Mouse (Mus musculus) macrophage (primary cell): ENCODE measurements around the gene Dnajc14. TPM values are rescaled to one million over a fixed set of nuclear protein-coding genes. Genes with fewer than 3 reads are reported as not detected.

ENCODE experiments used
- H3K27ac ChIP-seq: fragments of 350-480 bp; formaldehyde crosslinking; 2 replicates; pipeline ENCODE4 v1.9.0; 2021
- H3K36me3 ChIP-seq: fragments of 350-480 bp; formaldehyde crosslinking; 2 replicates; pipeline ENCODE4 v1.9.0; 2021; ENCODE audit errors: inconsistent target
- H3K4me3 ChIP-seq: fragments of 350-480 bp; formaldehyde crosslinking; 2 replicates; pipeline ENCODE4 v1.9.0; 2021; ENCODE audit errors: inconsistent target
- H3K79me2 ChIP-seq: fragments of 350-480 bp; formaldehyde crosslinking; 2 replicates; pipeline ENCODE4 v1.9.0; 2021; ENCODE audit errors: inconsistent target
- WGBS: methylation state at CpG from one replicate; pipeline ENCODE4 v1.1.7; 2026; ENCODE audit warnings: inconsistent platforms; ENCODE audit not compliant: missing documents; 5-methylcytosine and 5-hydroxymethylcytosine counted together
- polyA plus RNA-seq: library from polyadenylated mRNA; stranded (reverse); fragments of 250-400 nt; gene quantifications from 3 replicates; pipeline ENCODE4 v1.2.4, GENCODE M21; 2018; ENCODE audit warnings: inconsistent platforms
- total RNA-seq, 78 experiments: library from RNA; depleted of rRNA; stranded (reverse); fragments of 250-400 nt; gene quantifications; 1 replicate in 9 of 78; 2 replicates in 24 of 78; 3 replicates in 43 of 78; 4 replicates in 2 of 78; pipeline ENCODE4 v1.2.4; 2018; ENCODE audit warnings: inconsistent platforms in 56 of 78

Dnajc14 gene
- 10 to 100 TPM; 17.0 to 78.8 (median 54.1) TPM for total RNA-seq (2018; cell fraction: chromatin; rRNA removed)
- total RNA-seq (2018; cell fraction: cytosol; rRNA removed), result 10 to 100 TPM; 48.2 to 79.2 (median 64.5) TPM
- total RNA-seq (2018; cell fraction: nucleus; rRNA removed), result 10 to 100 TPM; 32.7 to 94.5 (median 68.6) TPM
- polyA plus RNA-seq, result 42.1 to 51.3 TPM (median 44.5 TPM) in 3 replicates

DNA sequence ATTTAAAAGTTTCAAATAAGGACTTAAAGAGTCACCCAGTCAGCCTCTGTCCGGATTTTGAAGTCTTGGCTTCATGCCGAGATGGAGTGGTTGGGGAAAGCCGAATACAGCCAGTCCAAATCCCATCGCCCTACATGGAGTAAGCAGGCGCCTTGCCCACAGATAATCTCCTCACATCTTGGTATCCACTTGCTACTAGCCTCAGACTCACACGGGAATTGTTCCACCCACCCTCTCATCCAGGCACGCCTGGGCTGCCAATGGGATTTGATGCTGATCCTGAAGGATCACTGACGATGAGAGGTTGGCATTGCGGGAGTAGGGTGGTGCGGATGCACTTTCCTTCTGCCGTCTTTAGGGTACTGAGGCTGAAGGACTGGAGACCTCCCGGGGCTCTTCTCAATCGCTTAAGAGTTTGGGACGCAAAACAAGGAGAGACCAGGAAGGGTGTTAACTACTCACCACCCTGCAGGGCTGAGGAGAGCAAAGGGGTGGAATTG is at the start of gene Dnajc14:
Gene Dnajc14 (plus strand): TSS at position 292 of the 500 bp plus-strand sequence.
- Histone ChIP-seq H3K27ac (peak within 1 kb of the TSS; percentile 88), H3K79me2 (peaks cover 34% of the 10 kb centered on the region), H3K4me3 (peak within 1 kb of the TSS; percentile 79), H3K36me3 (peaks cover 15% of the 10 kb centered on the region; the same call in 1 of the 2 replicates)
- 3% methylated on average over 14 of the region's 14 CpGs for whole genome bisulfite sequencing

DNA sequence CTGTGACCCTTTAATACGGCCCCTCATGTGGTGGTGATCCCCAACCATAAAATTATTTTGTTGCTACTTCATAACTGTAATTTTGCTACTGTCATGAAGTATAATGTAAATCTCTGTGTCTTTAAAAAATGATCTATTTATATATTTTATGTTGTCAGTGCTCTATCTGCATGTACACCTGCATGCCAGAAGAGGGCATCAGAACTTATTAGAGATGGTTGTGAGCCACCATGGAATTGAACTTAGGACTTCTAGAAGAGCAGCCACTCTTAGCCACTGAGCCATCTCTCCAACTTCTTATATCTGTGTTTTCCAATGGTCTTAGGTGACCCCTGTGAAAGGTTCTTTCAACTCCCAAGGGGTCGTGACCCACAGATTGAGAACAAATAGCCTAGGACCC is 31.0 kb upstream of the Dnajc14 start:
- Histone ChIP-seq H3K36me3 (no peaks in the 10 kb centered on the region), H3K4me3 (no peak overlapping the region), H3K79me2 (no peaks in the 10 kb centered on the region), H3K27ac (no peak overlapping the region)
- WGBS, result 90% methylated on average over 1 of the region's 2 CpGs

DNA sequence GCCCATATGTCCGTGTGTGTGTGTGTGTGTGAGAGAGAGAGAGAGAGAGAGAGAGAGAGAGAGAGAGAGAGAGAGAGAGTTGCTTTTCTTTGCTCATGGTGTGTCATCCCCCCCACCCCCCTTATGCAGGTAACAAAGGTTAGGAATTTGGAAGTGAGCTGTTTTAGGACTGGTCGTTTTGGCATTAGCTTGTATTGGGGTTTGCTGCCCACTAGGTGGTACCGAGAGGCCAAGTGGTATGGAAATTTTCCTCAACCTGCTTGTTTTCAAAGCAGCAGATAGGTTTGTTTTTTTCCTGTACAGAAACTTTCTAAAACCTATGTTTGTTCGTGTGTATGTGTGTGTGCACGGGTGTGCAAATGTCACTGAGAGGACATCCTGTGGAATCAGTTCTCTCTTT is 30.2 kb upstream of the Dnajc14 start:
- 27% methylated on average over 5 of the region's 5 CpGs for WGBS
- Histone ChIP-seq H3K27ac (no peak overlapping the region), H3K4me3 (no peak overlapping the region), H3K79me2 (no peaks in the 10 kb centered on the region), H3K36me3 (no peaks in the 10 kb centered on the region)

DNA sequence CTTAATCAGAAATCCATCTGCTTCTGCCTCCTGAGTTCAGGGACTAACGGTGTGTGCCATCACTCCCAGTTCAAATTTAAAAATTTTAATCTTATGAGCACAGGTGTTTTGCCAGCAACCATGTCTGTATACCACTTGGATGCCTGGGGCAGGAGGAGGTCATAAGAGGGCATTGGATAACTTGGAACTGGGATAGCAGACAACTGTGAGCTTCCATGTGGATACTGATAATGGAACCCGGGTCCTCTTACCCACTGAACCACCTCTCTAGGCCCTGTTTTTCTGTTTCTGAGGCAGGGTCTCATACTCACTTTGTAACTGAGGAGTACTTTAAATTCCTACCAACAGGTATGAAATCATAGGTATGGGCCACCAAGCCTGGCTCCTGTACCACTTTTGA is 25.4 kb upstream of the Dnajc14 start:
- whole genome bisulfite sequencing, result 100% methylated on average over 2 of the region's 2 CpGs
- H3K79me2 ChIP-seq, result no peaks in the 10 kb centered on the region
- H3K27ac ChIP-seq, result peak overlapping the region; percentile 89
- H3K4me3 ChIP-seq, result no peak overlapping the region
- H3K36me3 ChIP-seq, result no peaks in the 10 kb centered on the region

DNA sequence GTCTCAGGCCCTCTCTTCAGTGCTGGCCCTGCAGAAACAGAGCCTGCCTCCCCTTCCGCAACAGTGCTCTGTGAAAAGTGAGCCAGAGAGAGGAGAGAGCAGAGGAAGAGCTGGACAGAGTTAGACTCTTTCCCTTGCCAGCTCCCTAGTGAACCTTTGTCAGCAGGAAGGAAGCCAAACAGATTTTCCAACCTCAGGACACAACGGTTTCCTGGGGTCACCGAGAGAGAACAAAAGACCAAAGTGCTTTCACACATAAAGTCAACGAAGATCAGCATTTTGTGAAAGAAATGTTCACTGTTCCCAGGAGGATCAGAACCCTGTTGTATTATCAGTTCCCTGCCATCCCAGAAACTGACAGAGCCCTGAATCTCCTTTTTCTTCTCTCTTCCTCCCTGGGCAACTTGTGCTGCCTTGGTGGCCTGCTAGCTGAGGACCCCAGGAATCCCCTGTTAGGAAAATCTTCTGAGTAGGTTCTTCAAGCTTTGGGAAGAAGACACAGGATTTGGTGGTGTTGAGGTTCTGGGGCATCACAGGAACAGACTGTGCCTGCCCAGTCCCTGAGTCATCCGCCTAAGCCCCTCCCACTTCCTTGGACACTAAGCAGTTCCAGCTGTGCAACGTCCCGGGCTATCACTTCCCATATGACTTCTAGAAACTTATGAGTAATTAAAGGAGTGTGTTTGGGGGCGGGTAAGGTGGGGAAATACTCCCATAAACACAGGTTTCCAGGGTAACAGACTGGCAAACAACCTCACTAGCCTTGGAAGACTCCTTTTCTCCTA is 24.7 kb upstream of the Dnajc14 start:
- H3K36me3 ChIP-seq, result no peaks in the 10 kb centered on the region
- peak overlapping the region; percentile 89 for H3K27ac ChIP-seq
- no peaks in the 10 kb centered on the region for H3K79me2 ChIP-seq
- WGBS, result 9% methylated on average over 8 of the region's 8 CpGs
- no peak overlapping the region for H3K4me3 ChIP-seq

DNA sequence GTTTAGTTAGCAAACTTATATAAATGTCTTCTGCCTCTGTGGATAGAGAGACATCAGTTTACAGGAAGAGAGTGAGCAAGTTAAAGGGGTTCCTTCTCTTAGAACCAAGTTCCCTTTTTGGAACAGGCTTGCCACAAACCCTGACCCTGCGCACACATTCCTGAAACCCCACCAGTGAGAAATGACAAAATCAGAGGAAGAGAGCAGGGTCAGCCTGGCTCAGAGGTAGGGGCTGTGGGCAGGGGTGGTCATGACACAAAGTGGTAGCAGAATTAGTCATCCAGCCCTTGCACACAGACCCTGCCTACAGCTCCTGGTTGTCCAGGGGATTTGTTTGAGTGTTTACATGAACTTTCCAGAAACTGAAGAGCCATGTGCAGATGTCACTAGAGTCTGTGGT is 23.7 kb upstream of the Dnajc14 start:
- no peaks in the 10 kb centered on the region for H3K36me3 ChIP-seq
- 0% methylated on average over 1 of the region's 1 CpGs for WGBS
- no peaks in the 10 kb centered on the region for H3K79me2 ChIP-seq
- H3K27ac ChIP-seq, result peak overlapping the region; percentile 89
- H3K4me3 ChIP-seq, result no peak overlapping the region

GRCm38 (mm10) chr10:128790398-128791124 is 13.3 kb upstream of the Dnajc14 start, which contains the start of gene Mmp19:
TSS of gene Mmp19 (plus strand) at chr10:128790910.
- 70% methylated on average over 7 of the region's 7 CpGs for WGBS
- Histone ChIP-seq H3K27ac (peak within 1 kb of the TSS; percentile 55), H3K4me3 (peak within 1 kb of the TSS; percentile 38), H3K79me2 (peaks cover 8% of the 10 kb centered on the region; the same call in 1 of the 2 replicates), H3K36me3 (peaks cover 10% of the 10 kb centered on the region; the same call in 1 of the 2 replicates)

DNA sequence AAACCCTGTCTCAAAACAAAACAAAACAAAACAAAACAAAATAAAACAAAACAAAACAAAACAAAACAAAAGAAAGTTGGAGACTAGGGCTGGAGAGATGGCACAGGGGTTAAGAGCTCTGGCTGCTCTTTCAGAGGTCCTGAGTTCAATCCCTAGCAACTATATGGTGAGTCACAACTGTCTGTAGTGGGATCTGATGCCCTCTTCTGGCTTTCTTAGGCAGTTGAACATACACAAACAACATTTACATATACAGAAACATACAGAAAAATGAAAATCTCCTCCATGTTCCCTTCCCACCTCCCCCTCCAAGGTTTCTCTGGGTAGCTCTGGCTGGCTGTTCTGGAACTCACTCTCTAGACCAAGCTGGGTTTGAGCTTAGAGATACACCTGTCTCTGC is 11.8 kb upstream of the Dnajc14 start:
- peaks cover 8% of the 10 kb centered on the region; the same call in 1 of the 2 replicates for H3K79me2 ChIP-seq
- no peak overlapping the region for H3K4me3 ChIP-seq
- no peak overlapping the region for H3K27ac ChIP-seq
- H3K36me3 ChIP-seq, result peaks cover 19% of the 10 kb centered on the region; the same call in 1 of the 2 replicates

GRCm38 (mm10) chr10:128793258-128793657 is 10.6 kb upstream of the Dnajc14 start:
- H3K4me3 ChIP-seq, result no peak overlapping the region
- no peak overlapping the region for H3K27ac ChIP-seq
- H3K79me2 ChIP-seq, result peaks cover 8% of the 10 kb centered on the region; the same call in 1 of the 2 replicates
- WGBS, result 80% methylated on average over 1 of the region's 1 CpGs
- peaks cover 28% of the 10 kb centered on the region; the same call in 1 of the 2 replicates for H3K36me3 ChIP-seq

DNA sequence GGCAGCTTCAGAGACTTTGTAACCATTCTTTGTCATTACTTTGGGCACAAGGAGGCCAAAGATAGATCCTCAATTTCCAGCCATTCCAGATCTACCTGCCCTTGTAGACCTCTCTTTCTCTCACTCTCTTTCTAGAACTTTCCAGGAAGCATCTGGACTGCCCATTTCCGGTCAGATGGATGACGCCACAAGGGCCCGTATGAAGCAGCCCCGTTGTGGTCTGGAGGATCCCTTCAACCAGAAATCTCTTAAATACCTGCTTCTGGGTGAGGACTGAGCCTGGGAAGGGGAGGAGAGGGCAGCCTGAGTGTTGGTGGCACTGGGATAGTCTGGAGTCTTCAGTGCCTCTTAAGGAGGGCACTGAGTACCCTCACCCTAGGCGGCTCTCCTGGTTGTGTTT is 9.5 kb upstream of the Dnajc14 start:
- H3K79me2 ChIP-seq, result peaks cover 8% of the 10 kb centered on the region; the same call in 1 of the 2 replicates
- H3K4me3 ChIP-seq, result no peak overlapping the region
- peaks cover 39% of the 10 kb centered on the region; the same call in 1 of the 2 replicates for H3K36me3 ChIP-seq
- WGBS, result 55% methylated on average over 5 of the region's 5 CpGs
- H3K27ac ChIP-seq, result no peak overlapping the region

DNA sequence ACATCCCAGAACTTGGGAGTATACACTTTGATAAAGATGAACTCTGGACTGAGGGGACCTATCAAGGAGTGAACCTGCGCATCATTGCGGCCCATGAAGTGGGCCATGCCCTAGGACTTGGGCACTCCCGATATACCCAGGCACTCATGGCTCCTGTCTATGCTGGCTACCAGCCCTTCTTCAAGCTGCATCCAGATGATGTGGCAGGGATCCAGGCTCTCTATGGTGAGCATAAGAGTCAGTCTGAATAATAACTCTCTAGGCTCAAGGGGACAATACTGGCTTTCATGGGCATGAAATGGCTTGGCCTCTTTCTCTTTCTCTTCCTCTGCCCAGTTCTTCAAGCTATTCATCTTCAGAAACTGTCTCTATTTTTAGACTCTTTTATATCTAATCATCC is 8.3 kb upstream of the Dnajc14 start:
- Histone ChIP-seq H3K79me2 (peaks cover 8% of the 10 kb centered on the region; the same call in 1 of the 2 replicates), H3K36me3 (peaks cover 49% of the 10 kb centered on the region; the same call in 1 of the 2 replicates), H3K27ac (no peak overlapping the region), H3K4me3 (no peak overlapping the region)
- WGBS, result 100% methylated on average over 3 of the region's 3 CpGs

GRCm38 (mm10) chr10:128798676-128799075 is 5.2 kb upstream of the Dnajc14 start:
- Histone ChIP-seq H3K79me2 (no peaks in the 10 kb centered on the region), H3K36me3 (peaks cover 49% of the 10 kb centered on the region; the same call in 1 of the 2 replicates)

GRCm38 (mm10) chr10:128801981-128802495 is 1.8 kb upstream of the Dnajc14 start:
- 94% methylated on average over 16 of the region's 16 CpGs for WGBS
- Histone ChIP-seq H3K79me2 (peaks cover 16% of the 10 kb centered on the region), H3K27ac (no peak overlapping the region), H3K36me3 (peaks cover 30% of the 10 kb centered on the region; the same call in 1 of the 2 replicates), H3K4me3 (no peak overlapping the region)

More at GRCm38 (mm10) chr10:128798676-128799075, 5.2 kb upstream of the Dnajc14 start:
- Histone ChIP-seq H3K4me3 (no peak overlapping the region), H3K27ac (no peak overlapping the region)
- WGBS, result 95% methylated on average over 8 of the region's 8 CpGs

GRCm38 (mm10) chr10:128802956-128803355 is 906 bp upstream of the Dnajc14 start:
- Histone ChIP-seq H3K36me3 (peaks cover 24% of the 10 kb centered on the region; the same call in 1 of the 2 replicates), H3K79me2 (peaks cover 25% of the 10 kb centered on the region), H3K27ac (no peak overlapping the region), H3K4me3 (peak overlapping the region; percentile 79; the same call in 1 of the 2 replicates)
- 94% methylated on average over 4 of the region's 4 CpGs for WGBS
